Mouse (Mus musculus) bone marrow macrophage, adult 2 months (primary cell): Measurements from ENCODE around the gene Ubxn1. TPM values are rescaled to one million over a fixed set of nuclear protein-coding genes. Genes with fewer than 3 reads are reported as not detected.
"Not testable (repeated sequence)": the region's sequence is repeated elsewhere in the genome, so short reads cannot be mapped to it uniquely, and the experiment has no call there.

Experiments
- H3K27ac ChIP-seq: 2 replicates; pipeline ENCODE4 v1.5.1; 2012; ENCODE audit warnings: low read depth, low read length; ENCODE audit not compliant: insufficient read depth
- H3K4me1 ChIP-seq: 2 replicates; pipeline ENCODE4 v1.6.1; 2012; ENCODE audit warnings: low read length; ENCODE audit not compliant: control insufficient read depth, insufficient read depth
- H3K4me3 ChIP-seq: 2 replicates; pipeline ENCODE4 v1.5.1; 2012; ENCODE audit warnings: mild to moderate bottlenecking, low read length, moderate library complexity; ENCODE audit not compliant: insufficient read depth
- CTCF ChIP-seq: IDR thresholded peaks from 2 replicates; pipeline ENCODE4 v1.5.1; 2012; ENCODE audit warnings: low read depth, mild to moderate bottlenecking, low read length, moderate library complexity
- POLR2A ChIP-seq: IDR thresholded peaks from 2 replicates; pipeline ENCODE4 v1.6.1; 2012; ENCODE audit warnings: mild to moderate bottlenecking, low read depth, low read length, borderline replicate concordance
- polyA plus RNA-seq: library from polyadenylated mRNA; stranded (reverse); fragments of >200 nt; gene quantifications from 2 replicates; pipeline ENCODE4 v1.2.4, GENCODE M21; 2012; ENCODE audit not compliant: missing spikeins, insufficient read depth, insufficient read length

The Ubxn1 gene
- 193 and 215 TPM in 2 replicates for polyA plus RNA-seq

GRCm38 (mm10) chr19:8871267-8872186 lies at the start of gene Ubxn1:
Gene Ubxn1, plus strand, starts transcription at chr19:8871496.
- Histone ChIP-seq H3K27ac (peak within 1 kb of the TSS; percentile 74), H3K4me3 (peak within 1 kb of the TSS; percentile 98), H3K4me1 (peaks cover 13% of the 10 kb centered on the region)
- TF ChIP-seq POLR2A (0 out of 2 replicates have a peak, but pooled peaks have one; percentile 50), CTCF (no peak)

GRCm38 (mm10) chr19:8822696-8823095 lies 48.6 kb upstream of the Ubxn1 start:
- peaks cover 12% of the 10 kb centered on the region for H3K4me1 ChIP-seq
- H3K4me3 ChIP-seq, result no peak overlapping the region
- no peak overlapping the region for H3K27ac ChIP-seq
- TF ChIP-seq CTCF (no peak), POLR2A (no peak)

DNA sequence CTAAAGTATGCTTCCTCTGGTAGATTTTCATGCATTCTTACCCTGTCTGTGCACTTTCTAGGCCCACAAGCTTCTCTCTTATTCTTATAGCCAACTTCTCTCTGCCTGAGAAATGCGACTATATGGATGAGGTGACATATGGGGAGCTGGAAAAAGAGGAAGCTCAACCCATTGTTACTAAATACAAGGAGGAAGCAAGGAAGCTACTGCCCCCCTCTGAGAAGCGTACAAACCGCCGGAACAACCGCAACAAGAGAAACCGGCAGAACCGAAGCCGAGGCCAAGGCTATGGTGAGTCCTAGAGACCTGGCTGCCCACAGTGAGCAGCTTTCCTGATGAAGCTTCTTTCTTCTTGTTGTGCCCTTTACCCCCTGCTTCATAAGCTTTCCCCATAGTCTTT lies 41.6 kb upstream of the Ubxn1 start, which contains the start of gene AC129217.1:
Gene AC129217.1, plus strand, starts transcription at position 114 of the 400 bp plus-strand sequence.
- Histone ChIP-seq H3K4me3 (peak within 1 kb of the TSS; percentile 14), H3K27ac (peak within 1 kb of the TSS; percentile 65), H3K4me1 (peaks cover 38% of the 10 kb centered on the region)
- TF ChIP-seq POLR2A, result no peak
- TF ChIP-seq CTCF, result no peak

DNA sequence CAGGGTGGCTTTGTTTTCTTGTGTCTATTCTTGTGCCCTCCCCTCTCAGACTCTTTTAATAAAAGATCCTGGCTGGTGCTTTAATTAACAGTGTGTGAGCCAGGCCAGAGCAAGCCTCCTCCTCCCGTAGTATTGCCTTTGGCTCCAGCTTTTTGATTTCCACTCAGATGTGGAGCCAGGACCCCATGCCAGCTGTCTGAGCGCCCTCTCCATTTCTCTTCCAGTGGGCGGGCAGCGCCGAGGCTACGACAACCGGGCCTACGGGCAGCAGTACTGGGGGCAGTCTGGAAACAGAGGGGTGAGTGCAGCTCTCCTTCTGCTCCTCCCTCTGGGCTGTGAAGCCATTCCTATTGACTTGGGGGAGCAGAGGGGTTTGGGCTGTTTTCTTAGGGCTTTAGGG lies 40.6 kb upstream of the Ubxn1 start:
- no peak overlapping the region for H3K4me3 ChIP-seq
- peaks cover 33% of the 10 kb centered on the region for H3K4me1 ChIP-seq
- H3K27ac ChIP-seq, result no peak overlapping the region
- TF ChIP-seq POLR2A (no peak), CTCF (no peak)

- TF ChIP-seq CTCF, result no peak
- TF ChIP-seq POLR2A, result no peak
- Histone ChIP-seq H3K27ac (no peak overlapping the region), H3K4me1 (peaks cover 33% of the 10 kb centered on the region)
Measured at GRCm38 (mm10) chr19:8831262-8831661, 40.0 kb upstream of the Ubxn1 start.

GRCm38 (mm10) chr19:8832971-8833370 lies 38.3 kb upstream of the Ubxn1 start:
- H3K27ac ChIP-seq, result 0 out of 2 replicates have a peak overlapping the region, but pooled peaks have one; percentile 3
- no peak for TF ChIP-seq POLR2A
- TF ChIP-seq CTCF, result no peak
- no peak overlapping the region for H3K4me3 ChIP-seq

More at GRCm38 (mm10) chr19:8831262-8831661, 40.0 kb upstream of the Ubxn1 start:
- H3K4me3 ChIP-seq, result no peak overlapping the region

DNA sequence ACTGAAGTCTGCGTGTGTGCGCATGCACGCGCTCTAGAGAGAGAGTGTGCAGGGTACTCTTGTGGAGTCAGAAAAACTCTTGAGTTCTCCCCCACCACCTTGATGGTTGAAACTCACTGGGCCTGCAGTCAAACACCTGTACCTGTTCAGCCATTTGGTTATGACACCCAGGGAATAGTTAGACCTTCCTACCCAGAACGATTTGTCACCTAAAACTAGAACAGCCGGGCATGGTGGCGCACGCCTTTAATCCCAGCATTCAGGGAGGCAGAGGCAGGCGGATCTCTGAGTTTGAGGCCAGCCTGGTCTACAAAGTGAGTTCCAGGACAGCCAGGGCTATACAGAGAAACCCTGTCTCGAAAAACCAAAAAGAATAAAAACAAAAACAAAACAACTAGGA lies 35.0 kb upstream of the Ubxn1 start:
- H3K27ac ChIP-seq, H3K4me3 ChIP-seq: not testable (repeated sequence)
- peaks cover 32% of the 10 kb centered on the region for H3K4me1 ChIP-seq

More at GRCm38 (mm10) chr19:8832971-8833370, 38.3 kb upstream of the Ubxn1 start:
- peaks cover 38% of the 10 kb centered on the region for H3K4me1 ChIP-seq

DNA sequence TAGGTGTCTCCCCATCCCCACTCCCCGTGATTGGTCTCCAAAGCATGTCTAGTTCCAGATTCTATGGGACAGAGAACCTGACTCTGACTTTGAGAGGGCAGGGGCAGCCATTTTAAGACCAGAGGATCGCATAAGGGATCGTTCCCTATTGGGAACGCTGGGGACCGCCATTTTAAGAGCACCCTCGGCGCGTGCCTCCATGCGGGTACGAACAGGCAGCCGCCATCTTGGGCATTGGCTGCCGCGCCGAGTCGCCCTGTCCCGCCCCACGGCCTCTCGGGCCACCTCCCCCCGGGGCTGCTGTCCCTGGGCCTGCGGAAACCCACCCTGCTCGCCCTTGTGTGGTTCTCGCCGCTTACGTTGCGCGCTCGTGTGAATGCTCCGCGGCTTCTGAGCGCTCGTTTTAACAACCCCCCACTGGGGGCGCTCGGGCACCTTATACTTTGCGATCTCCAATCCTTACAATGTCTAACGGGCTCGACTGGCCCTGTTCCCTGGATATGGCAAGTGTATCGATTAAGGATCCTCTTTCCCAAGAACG lies 34.0 kb upstream of the Ubxn1 start, which contains the start of gene Bscl2:
Gene Bscl2, plus strand, starts transcription at position 217 of the 541 bp plus-strand sequence.
- TF ChIP-seq CTCF, result peak; percentile 47
- TF ChIP-seq POLR2A, result no peak
- H3K4me3 ChIP-seq, result peak within 1 kb of the TSS; percentile 66
- peaks cover 38% of the 10 kb centered on the region for H3K4me1 ChIP-seq
- H3K27ac ChIP-seq, result peak within 1 kb of the TSS; percentile 77

- TF ChIP-seq POLR2A, result no peak
- TF ChIP-seq CTCF, result no peak
- H3K27ac ChIP-seq, result no peak overlapping the region
- peaks cover 37% of the 10 kb centered on the region for H3K4me1 ChIP-seq
- peak overlapping the region; percentile 66 for H3K4me3 ChIP-seq
Measured at GRCm38 (mm10) chr19:8838041-8838730, 33.1 kb upstream of the Ubxn1 start.
